Mouse (Mus musculus) cortical plate, adult 2 months (tissue): ENCODE results near the gene Olfr31.

Experiments used
- CTCF ChIP-seq: fragments of 200-500 bp; IDR thresholded peaks from 2 replicates; pipeline ENCODE4 v1.5.1; 2011; ENCODE audit warnings: mild to moderate bottlenecking, control low read depth, low read length; ENCODE audit not compliant: insufficient read depth; ENCODE audit errors: extremely low read depth
- POLR2A ChIP-seq: fragments of 200-500 bp; IDR thresholded peaks from 2 replicates; pipeline ENCODE4 v1.6.1; 2011; ENCODE audit warnings: mild to moderate bottlenecking, low read length, control low read depth; ENCODE audit not compliant: insufficient read depth; ENCODE audit errors: extremely low read depth

GRCm38 (mm10) chr14:14355360-14355646 lies 32.7 kb downstream of the Olfr31 start:
- TF ChIP-seq POLR2A, result no peak
- no peak for TF ChIP-seq CTCF
